Mouse (Mus musculus): Measurements from ENCODE around the gene Plin2. TPM values are rescaled to one million over a fixed set of nuclear protein-coding genes. Genes with fewer than 3 reads are reported as not detected.
"Not testable (repeated sequence)": the region's sequence is repeated elsewhere in the genome, so short reads cannot be mapped to it uniquely, and the experiment has no call there.

Plin2 gene
- total RNA-seq, 2 experiments from 2014 or later, result 13.1 to 15.0 TPM

- not testable (repeated sequence) for DNase-seq (ENCODE audit: extremely low spot score in 1 of 2, low spot score in 1 of 2)
These were observed 35.0 kb downstream of the Plin2 start for GRCm38 (mm10) chr4:86634873-86635272.

- not testable (repeated sequence) for DNase-seq (ENCODE audit: extremely low spot score in 1 of 2, low spot score in 1 of 2)
These were observed 35.5 kb downstream of the Plin2 start for GRCm38 (mm10) chr4:86634312-86634711.

DNA sequence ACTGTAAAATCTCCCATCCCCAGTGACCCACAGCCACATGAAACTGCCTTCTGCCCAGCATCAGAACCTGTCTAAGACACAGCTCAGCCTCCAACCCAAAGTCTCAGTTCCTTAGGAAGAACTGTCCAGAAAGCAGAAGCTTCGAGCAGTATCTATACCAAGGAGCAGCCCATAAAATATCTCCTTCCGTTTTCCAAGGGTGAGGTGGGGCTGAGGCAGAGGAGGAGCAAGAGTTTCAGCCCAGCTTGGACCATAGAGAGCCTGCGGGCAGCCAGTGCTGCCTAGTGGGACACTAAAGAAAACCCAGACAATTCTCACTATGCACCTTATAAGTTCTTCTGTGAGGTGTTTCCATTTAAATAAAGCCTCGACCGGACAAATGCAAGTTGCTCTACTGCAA is 37.3 kb downstream of the Plin2 start:
- not testable (repeated sequence) for DNase-seq (ENCODE audit: extremely low spot score in 1 of 2, low spot score in 1 of 2)

GRCm38 (mm10) chr4:86631831-86632230 is 38.0 kb downstream of the Plin2 start:
- no peak for DNase-seq (ENCODE audit: extremely low spot score in 1 of 2, low spot score in 1 of 2)

DNA sequence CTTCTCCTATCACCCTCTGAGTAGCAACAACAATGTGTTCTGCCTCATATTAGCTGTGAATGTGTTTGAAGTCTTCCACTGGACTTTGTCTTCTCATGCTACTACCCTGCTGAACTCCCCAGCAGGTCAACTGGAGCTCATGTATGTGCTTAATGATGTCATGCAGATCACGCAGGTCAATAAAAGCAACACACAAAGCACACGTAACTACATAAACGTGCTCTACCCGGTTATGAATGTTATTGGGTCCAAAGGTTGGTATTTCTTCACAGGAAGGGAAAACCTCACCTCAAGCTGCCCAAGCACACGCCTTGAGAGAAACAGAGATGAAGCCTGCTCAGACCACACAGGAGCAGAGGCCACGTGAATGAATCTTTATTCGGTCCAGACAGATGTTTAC is 43.4 kb downstream of the Plin2 start:
- not testable (repeated sequence) for DNase-seq (ENCODE audit: extremely low spot score in 1 of 2, low spot score in 1 of 2)

DNA sequence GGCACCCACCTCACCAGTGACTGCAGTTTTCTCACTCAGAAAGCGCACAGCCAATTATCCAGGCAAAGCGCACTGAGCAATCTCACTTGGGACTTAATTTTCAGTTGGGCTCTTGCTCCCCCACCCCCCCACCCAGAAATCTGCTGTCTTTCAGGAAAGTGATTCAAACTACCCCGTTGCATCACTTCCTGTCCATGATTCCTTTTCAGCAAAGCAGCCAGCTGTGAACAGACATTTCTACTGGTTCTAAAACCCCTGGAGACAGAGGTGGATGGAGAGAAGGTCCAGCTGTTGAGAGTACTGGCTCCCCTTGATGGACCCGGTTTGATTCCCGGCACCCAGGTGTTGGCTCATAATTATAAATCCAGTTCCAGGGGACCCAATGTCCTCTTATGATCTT is 44.4 kb downstream of the Plin2 start:
- no peak for DNase-seq (ENCODE audit: extremely low spot score in 1 of 2, low spot score in 1 of 2)

DNA sequence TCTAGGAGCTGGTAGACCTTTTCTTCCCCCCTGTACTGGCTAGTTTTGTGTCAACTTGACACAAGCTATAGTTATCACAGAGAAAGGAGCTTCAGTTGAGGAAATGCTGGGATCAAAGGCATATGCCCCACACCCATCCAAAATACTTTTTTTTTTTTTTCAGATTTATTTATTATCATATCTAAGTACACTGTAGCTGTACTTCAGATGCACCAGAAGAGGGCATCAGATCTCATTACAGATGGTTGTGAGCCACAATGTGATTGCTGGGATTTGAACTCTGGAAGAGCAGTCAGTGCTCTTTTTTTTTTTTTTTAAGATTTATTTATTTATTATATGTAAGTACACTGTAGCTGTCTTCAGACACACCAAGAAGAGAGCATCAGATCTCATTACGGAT is 47.3 kb downstream of the Plin2 start:
- DNase-seq (ENCODE audit: extremely low spot score in 1 of 2, low spot score in 1 of 2), result not testable (repeated sequence)

GRCm38 (mm10) chr4:86622116-86622515 is 47.7 kb downstream of the Plin2 start:
- DNase-seq (ENCODE audit: extremely low spot score in 1 of 2, low spot score in 1 of 2), result no peak

DNA sequence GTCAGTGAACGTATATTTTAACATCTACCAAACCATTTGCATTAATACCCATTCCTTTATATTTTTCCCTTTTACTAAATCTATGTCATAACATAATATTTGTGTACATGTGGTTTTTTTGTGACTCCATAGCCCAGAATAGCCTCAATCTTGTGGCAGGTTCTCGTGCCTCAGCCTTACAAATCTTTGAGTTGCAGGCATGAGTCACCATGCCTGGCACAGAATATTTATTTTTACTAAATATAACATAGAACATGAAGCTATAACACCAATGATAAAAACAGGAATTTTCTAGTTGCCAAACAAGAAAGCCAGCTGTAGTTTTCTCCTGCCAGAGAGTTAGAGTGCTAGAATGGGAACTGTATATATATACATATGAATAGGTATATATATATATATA is 49.4 kb downstream of the Plin2 start:
- DNase-seq (ENCODE audit: extremely low spot score in 1 of 2, low spot score in 1 of 2), result no peak

DNA sequence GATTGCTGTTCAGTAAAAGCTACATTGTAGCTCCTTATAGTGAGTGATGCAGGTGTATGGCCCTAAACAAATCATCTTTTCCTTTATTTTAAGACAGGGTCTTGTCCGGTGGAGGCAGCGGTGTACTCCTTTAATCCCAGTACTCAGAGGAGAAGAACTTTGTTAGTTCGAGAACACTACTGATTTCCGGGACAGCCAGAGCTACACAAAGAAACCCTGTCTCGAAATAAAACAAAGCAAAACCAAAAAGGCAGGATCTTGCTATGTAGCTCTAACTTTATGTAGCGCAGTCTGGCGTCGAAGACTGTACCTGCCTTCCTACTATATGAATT is 57.6 kb downstream of the Plin2 start:
- DNase-seq (ENCODE audit: extremely low spot score in 1 of 2, low spot score in 1 of 2), result no peak

GRCm38 (mm10) chr4:86611524-86612288 is 58.2 kb downstream of the Plin2 start, which contains the start of gene Haus6:
Gene Haus6, minus strand, starts transcription at chr4:86612055.
- peak; percentile 72 to 78 for DNase-seq (ENCODE audit: extremely low spot score in 1 of 2, low spot score in 1 of 2)

Other genes with a start within 250 kb of the Plin2 start
- not detected for gene Saxo1, start 111.7 kb downstream of the Plin2 start, total RNA-seq (2021)
- 100 to 1,000 TPM; 138 to 147 TPM for gene Rraga, start 94.4 kb downstream of the Plin2 start, total RNA-seq (2021)
- gene Haus6, start 58.0 kb downstream of the Plin2 start, total RNA-seq (2021), result 1 to 10 TPM; 6.2 to 7.3 TPM
- gene Dennd4c, start 78.5 kb upstream of the Plin2 start, total RNA-seq (2021), result 10 to 100 TPM in 1 of 2 experiments, 1 to 10 TPM in 1; 8.5 to 10.7 TPM
- gene Rps6, start 187.4 kb upstream of the Plin2 start, total RNA-seq (2021), result 100 to 1,000 TPM; 393 to 434 TPM
- gene Acer2, start 204.3 kb upstream of the Plin2 start, total RNA-seq (2021), result 1 to 10 TPM; 3.6 to 4.3 TPM

Measured in layer of hippocampus, postnatal 25 days (tissue).